Mouse (Mus musculus) induced T-regulatory cell, adult 2 months (primary cell): Measurements from ENCODE around the gene 4932415D10Rik.

Experiments
- DNase-seq: peaks from one replicate; pipeline ENCODE4 v3.0.0-alpha.2; 2012; ENCODE audit warnings: low read depth

The 4932415D10Rik gene

DNA sequence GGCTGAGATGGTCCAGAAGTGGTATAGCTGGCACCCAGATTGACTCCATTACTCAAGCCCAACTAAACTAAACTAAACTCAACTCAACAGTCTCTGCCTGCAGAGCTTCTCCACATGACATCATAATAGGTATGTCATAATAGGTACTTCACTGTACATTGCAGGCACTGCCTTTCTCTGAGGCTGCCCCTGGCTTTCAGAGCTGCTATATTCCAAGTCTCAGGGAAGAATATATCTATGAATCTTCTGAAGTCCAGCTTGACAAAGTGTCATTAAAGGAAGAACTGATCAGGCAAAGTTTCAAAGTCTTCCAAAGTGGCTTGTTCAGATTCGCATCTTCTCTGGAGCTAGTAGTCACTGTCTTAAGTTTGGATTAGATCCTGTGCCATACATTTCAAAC lies at the start of gene 4932415D10Rik:
Gene 4932415D10Rik, minus strand, starts transcription at position 101 of the 400 bp plus-strand sequence.
- DNase-seq: no peak

DNA sequence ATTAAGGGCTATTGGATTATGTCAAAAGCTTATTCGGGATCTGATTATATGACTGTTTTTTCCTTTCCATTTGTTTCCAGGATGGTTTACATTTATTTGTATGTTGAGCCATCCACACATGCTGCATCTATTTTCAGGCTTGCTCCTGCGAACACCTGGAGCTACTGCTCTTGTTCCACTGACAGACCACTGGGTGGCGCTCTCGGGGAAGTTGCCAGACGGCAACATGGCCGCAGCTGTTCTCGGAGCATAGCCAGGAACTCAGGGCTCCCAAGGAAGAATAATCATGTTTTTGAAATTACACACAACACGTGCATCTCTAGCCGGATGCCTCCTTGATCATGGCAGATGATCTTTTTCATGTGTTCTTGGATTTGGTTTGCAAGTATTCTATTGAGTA lies 45.5 kb upstream of the 4932415D10Rik start:
- peak; percentile 6 for DNase-seq

DNA sequence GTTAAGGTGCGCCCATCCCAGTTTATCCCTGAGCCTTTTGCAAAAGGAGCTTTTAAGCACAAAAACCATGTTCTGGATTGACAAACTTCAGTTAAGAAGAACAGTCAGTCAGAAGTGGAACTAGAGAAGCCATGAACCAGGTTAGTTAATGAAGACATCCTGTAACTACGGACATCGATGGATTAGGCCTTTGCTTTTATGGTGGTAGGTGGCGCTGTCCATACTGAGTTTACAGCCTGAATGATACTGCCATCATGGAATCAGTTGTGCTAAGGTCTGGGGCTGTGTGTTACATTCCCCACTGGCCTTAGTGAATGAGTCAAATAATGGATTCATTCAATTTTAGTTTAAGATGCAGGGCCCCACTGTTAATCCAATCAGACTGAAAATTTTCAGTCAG lies 39.0 kb upstream of the 4932415D10Rik start:
- DNase-seq: peak; percentile 25

DNA sequence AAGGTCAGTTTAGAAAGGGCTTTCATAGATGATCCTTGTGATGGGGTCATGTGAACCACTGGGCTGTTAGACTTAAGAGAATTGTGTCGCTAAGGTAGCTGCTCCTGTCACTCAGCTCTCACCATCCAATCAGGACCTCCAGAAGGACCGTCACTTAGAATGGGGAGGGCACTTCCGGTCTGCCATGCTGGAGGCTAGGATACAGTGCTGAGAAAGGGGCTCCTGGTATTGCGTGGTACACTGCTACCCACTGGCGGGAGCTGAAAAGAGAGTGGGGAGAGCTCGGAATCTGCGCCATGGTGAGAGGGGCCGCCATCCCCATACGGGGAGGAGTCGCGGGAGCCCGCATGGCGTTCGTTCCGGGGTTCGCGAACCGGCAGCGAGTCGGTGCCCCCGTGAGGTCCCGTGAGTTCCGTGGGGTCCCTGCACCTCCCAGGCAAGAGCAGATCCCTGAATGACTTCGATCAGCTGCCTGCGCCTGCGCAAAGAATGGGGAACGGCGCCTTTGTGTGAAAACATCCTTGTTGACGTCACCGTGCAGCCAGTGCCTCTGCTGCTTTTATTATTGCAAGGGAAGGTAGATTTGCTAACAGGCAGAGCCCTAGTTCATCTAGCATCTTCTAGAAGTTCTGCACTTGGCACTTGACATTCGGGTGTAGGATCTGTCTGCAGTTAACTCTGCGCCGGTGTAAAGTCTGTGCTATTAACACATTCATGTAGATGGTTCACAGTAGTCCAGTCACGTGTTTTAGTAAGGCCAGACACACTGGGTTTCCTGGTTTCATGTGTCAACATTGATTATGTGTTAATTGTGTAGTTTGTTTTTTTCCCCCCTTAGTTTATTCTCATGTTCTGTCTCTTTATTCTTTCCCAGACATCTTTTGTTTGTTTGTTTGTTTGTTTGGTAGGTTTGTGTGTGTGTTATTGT lies 38.0 kb upstream of the 4932415D10Rik start, which contains the start of gene Gm4924:
Gene Gm4924, plus strand, starts transcription at position 173 of the 928 bp plus-strand sequence.
- peak; percentile 93 for DNase-seq

DNA sequence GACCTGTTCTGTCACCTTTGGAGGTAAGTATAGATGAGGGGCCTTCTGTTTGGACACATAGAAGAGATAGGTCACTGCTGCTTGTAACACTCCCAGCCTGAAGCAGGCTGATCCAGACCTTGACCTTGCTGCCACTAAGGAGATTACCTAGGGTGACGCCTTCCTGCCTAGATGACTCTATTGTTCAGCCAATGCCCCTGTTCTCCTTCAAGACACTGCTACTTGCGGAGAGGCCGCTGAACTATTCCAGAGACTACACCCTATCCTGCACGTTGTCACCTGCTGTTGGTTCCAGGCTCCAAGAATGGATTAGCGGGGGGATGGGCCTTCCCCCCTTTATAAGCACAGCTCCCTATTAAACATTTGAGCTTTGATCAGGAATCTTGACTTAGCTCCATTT lies 13.4 kb upstream of the 4932415D10Rik start:
- no peak for DNase-seq

DNA sequence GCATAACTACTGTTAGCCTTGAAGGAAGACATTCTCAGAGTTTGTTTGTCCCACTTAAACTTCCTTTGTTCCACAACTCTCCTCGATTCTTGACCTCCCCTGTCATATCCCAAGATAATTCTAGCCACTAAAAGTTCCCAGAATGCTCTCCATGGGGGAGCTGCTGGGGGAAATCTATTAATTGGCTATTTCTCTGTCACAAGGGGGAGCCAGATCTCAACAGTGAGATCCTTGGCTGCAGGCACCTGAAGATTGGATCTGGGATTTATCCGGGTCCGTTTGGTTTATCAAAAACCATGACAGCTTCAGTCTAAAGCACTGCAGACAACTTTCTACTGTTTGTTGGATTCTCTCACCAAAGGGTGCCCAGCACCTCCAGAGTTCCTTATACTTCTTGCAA lies 3.8 kb upstream of the 4932415D10Rik start:
- no peak for DNase-seq

DNA sequence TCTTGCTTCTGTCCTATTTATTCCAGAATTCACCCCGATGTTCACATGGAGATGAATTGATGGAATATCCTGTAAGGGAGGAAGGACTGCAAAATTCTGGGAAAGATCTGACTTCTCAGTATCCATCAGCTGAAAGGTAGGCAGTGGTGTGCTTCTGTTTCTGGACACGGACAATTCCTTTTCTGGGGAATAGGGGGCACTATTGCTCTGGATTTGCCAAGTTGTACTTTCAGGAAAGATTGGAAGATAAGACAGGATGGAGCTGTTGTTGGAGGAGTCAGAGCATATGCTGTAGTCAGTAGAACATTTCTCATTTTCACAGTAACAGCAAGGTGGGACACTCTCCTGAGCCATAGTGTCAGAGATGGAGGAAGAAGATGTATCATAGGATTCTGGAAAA lies 19.9 kb downstream of the 4932415D10Rik start:
- DNase-seq: no peak

DNA sequence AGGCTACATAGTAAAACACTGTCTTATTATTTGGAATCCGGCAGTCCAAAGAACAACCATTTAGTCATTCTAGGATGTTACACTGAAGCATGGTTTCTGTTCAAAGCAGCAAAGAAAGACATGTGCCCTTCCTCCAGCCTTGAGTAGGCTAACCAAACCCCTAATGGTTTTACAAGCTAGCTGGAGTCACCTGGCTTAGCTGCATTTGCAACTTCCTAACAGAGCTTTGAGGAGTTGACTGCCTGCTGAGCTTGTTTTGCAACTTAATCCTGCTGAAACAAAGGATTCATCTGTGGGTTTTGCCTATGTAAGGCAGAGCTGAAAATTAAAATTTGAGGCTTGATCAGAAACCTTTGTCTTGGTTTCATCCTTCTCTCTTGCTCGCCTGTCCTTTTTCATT lies 59.1 kb downstream of the 4932415D10Rik start:
- no peak for DNase-seq

DNA sequence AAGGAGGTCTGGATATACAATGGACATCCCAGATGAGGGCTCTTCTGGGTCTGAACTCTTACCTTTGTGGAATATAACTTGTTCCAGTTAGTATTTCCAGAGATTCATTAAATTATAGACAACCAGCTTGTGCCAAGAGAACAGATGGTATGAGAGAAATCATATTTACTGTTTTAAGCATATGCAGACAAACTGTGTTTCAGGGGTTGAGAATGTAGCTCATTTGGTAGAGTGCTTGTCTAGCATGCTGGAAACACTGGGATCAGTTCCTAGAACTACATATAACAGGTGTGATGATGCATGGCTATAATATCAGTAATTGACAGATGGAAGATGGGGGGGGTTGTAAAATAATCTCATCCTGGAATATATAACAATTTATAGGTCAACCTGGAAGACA lies 71.4 kb downstream of the 4932415D10Rik start:
- no peak for DNase-seq

DNA sequence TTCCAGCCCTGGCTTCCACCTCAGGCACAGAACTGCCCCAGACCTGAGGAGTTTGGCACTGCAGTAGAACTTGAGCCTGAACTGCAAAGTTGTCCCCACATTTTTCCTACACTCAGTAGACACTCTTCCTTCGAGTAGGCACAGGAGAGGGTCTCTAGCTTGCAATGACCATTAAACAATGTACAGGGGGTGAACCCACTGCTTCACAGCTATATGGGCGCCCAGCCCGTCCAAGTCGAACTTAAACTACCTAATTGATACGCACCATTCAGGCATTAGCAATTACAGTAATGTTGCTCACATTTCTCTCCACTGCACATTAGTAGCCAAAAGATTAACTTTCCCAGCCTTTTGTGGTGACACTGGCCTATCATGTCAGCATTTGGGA lies 75.0 kb downstream of the 4932415D10Rik start:
- DNase-seq: no peak

DNA sequence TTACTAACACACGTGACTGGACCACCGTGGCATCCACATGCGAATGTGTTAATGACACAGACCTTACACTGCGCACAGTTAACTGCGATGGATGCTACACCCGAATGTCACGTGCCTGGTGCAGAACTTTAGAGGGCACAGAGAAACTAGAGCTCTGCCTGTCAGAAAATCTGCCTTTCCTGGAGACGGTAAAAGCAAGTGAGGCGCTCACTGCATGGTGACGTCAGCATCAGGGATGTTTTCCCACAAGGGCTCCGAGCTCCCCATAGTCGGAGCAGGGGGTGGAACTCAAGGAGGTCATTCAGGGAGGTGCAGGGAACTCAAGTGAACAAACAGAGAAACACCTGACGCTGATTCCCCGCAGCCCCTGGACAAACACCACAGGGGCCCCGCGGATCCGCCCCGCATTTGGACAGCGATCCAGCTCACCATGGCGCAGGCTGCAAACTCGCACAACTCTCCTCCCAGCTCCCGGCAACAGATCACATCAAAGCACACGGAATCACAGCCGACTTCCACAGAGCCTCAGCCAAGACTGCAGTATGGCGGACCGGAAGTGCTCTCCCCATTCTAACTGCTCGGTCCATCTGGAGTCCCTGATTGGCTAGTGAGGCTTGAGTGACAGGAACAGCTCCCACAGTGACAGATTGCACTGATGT lies 75.5 kb downstream of the 4932415D10Rik start, which contains the start of gene Zfp938:
Gene Zfp938, minus strand, starts transcription at position 539 of the 659 bp plus-strand sequence.
- peak; percentile 89 for DNase-seq
